Mouse (Mus musculus) CH12.LX (cell line): ENCODE results near the gene Samd4. TPM values are rescaled to one million over a fixed set of nuclear protein-coding genes. Genes with fewer than 3 reads are reported as not detected.

Experiments used
- DNase-seq: peaks from one replicate; pipeline ENCODE4 v3.0.0-alpha.2; 2013; ENCODE audit errors: extremely low read depth
- H3K27ac ChIP-seq: 2 replicates; pipeline ENCODE4 v1.5.1; 2012; ENCODE audit warnings: low read depth, mild to moderate bottlenecking, control low read depth, moderate library complexity; ENCODE audit not compliant: insufficient read depth
- H3K27me3 ChIP-seq: replicated peaks from 2 replicates; pipeline ENCODE3; 2012; ENCODE audit warnings: inconsistent platforms
- H3K36me3 ChIP-seq, 2 experiments: replicated peaks in 1 of 2; 2 replicates each; pipeline versions ENCODE3 to v1.6.1; 2012; ENCODE audit warnings: inconsistent platforms in 1 of 2, low read length in 1 of 2, mild to moderate bottlenecking in 1 of 2, mixed read lengths in 1 of 2, moderate library complexity in 1 of 2; ENCODE audit not compliant: control insufficient read depth in 1 of 2, insufficient read depth in 1 of 2
- H3K4me1 ChIP-seq, 2 experiments: 2 replicates each; pipeline ENCODE4 v1.6.1; 2012; ENCODE audit warnings: inconsistent platforms in 1 of 2, moderate library complexity in 1 of 2; ENCODE audit not compliant: insufficient read depth in 2 of 2, control insufficient read depth in 1 of 2
- H3K4me2 ChIP-seq: 2 replicates; pipeline ENCODE4 v1.6.1; 2012; ENCODE audit warnings: low read depth, mild to moderate bottlenecking, control low read depth; ENCODE audit not compliant: poor library complexity, insufficient read depth, severe bottlenecking
- H3K4me3 ChIP-seq, 3 experiments: fragments of 150-350 bp in 1 of 3; sonication (generic) in 1 of 3; replicated peaks in 1 of 3; 2 replicates each; pipeline versions ENCODE3 to v1.5.1; 2011 to 2012; ENCODE audit warnings: low read depth in 2 of 3, low read length in 2 of 3, mild to moderate bottlenecking in 2 of 3, moderate library complexity in 2 of 3, control low read depth in 1 of 3, improper control_type of control experiment in 1 of 3, inconsistent platforms in 1 of 3, mixed read lengths in 1 of 3; ENCODE audit not compliant: poor library complexity in 1 of 3
- H3K79me2 ChIP-seq: replicated peaks from 2 replicates; pipeline ENCODE4 v1.6.1; 2012; ENCODE audit warnings: mild to moderate bottlenecking, moderate library complexity; ENCODE audit not compliant: control insufficient read depth, poor library complexity, insufficient read depth, severe bottlenecking; ENCODE audit errors: extremely low read depth
- H3K9ac ChIP-seq: 2 replicates; pipeline ENCODE4 v1.6.1; 2012; ENCODE audit warnings: low read depth, mild to moderate bottlenecking, control low read depth, moderate library complexity; ENCODE audit not compliant: insufficient read depth
- H3K9me3 ChIP-seq: replicated peaks from 2 replicates; pipeline ENCODE3; 2012; ENCODE audit warnings: low read length, inconsistent platforms, mixed read lengths
- CTCF ChIP-seq, 2 experiments: IDR thresholded peaks in 1 of 2; conservative IDR thresholded peaks in 1 of 2; 2 replicates each; pipeline ENCODE4 v1.5.1; 2011 to 2012; ENCODE audit warnings: low read depth in 2 of 2, low read length in 2 of 2, improper control_type of control experiment in 1 of 2, inconsistent platforms in 1 of 2, mild to moderate bottlenecking in 1 of 2, moderate library complexity in 1 of 2
- ELF1 ChIP-seq: IDR thresholded peaks from 2 replicates; pipeline ENCODE4 v1.6.1; 2014; ENCODE audit warnings: low read depth, mild to moderate bottlenecking, inconsistent platforms, low read length, improper control_type of control experiment
- EP300 ChIP-seq: IDR thresholded peaks from 2 replicates; pipeline ENCODE4 v1.6.1; 2011; ENCODE audit warnings: low read length, improper control_type of control experiment
- ETS1 ChIP-seq: conservative IDR thresholded peaks from 2 replicates; pipeline ENCODE4 v1.6.1; 2012; ENCODE audit warnings: low read depth, mild to moderate bottlenecking, inconsistent platforms, low read length, improper control_type of control experiment, moderate library complexity
- GABPA ChIP-seq: IDR thresholded peaks from 2 replicates; pipeline ENCODE4 v1.6.1; 2012; ENCODE audit warnings: low read depth, low read length, improper control_type of control experiment, inconsistent platforms; ENCODE audit not compliant: insufficient replicate concordance
- HCFC1 ChIP-seq: IDR thresholded peaks from 2 replicates; pipeline ENCODE4 v1.6.1; 2012; ENCODE audit warnings: low read depth, mild to moderate bottlenecking, inconsistent platforms, low read length, improper control_type of control experiment
- JUN ChIP-seq: IDR thresholded peaks from 2 replicates; pipeline ENCODE4 v1.6.1; 2011; ENCODE audit warnings: low read depth, mild to moderate bottlenecking, low read length, improper control_type of control experiment, moderate library complexity; ENCODE audit not compliant: insufficient read depth
- JUND ChIP-seq: conservative IDR thresholded peaks from 2 replicates; pipeline ENCODE4 v1.6.1; 2011; ENCODE audit warnings: low read depth, low read length, improper control_type of control experiment
- MAX ChIP-seq: IDR thresholded peaks from 2 replicates; pipeline ENCODE4 v1.6.1; 2011; ENCODE audit warnings: low read length, improper control_type of control experiment
- NELFE ChIP-seq: IDR thresholded peaks from 2 replicates; pipeline ENCODE4 v1.6.1; 2011; ENCODE audit warnings: low read depth, low read length, improper control_type of control experiment
- NRF1 ChIP-seq: IDR thresholded peaks from 2 replicates; pipeline ENCODE4 v1.6.1; 2014; ENCODE audit warnings: low read depth, mild to moderate bottlenecking, inconsistent platforms, low read length, improper control_type of control experiment, moderate library complexity
- PAX5 ChIP-seq: IDR thresholded peaks from 2 replicates; pipeline ENCODE4 v1.6.1; 2012; ENCODE audit warnings: low read length, inconsistent platforms, mixed read lengths
- POLR2A ChIP-seq: IDR thresholded peaks from 2 replicates; pipeline ENCODE4 v1.6.1; 2011; ENCODE audit warnings: low read depth, mild to moderate bottlenecking, improper control_type of control experiment, low read length
- RCOR1 ChIP-seq: conservative IDR thresholded peaks from 2 replicates; pipeline ENCODE4 v1.6.1; 2012; ENCODE audit warnings: low read depth, mild to moderate bottlenecking, inconsistent platforms, low read length, improper control_type of control experiment
- UBTF ChIP-seq: IDR thresholded peaks from 2 replicates; pipeline ENCODE4 v1.6.1; 2012; ENCODE audit warnings: low read depth, mild to moderate bottlenecking, inconsistent platforms, low read length, improper control_type of control experiment, moderate library complexity
- USF2 ChIP-seq: conservative IDR thresholded peaks from 2 replicates; pipeline ENCODE4 v1.6.1; 2011; ENCODE audit warnings: low read depth, low read length, improper control_type of control experiment
- ZNF384 ChIP-seq: IDR thresholded peaks from 2 replicates; pipeline ENCODE4 v1.6.1; 2012; ENCODE audit warnings: low read depth, low read length, improper control_type of control experiment, inconsistent platforms
- dilution Hi-C: fragments of 300-500 bp; cut with MboI; formaldehyde crosslinking; loops from 2 replicates; pipeline ENCODE4 v1.14.3; 2020; ENCODE audit warnings: low sequenced_read_pairs; ENCODE audit not compliant: extremely low pct_unique_long_range_greater_than_20kb, extremely low pct_ligation_motif_present
- in situ Hi-C: fragments of 300-500 bp; cut with MboI; formaldehyde crosslinking; loops from 3 replicates; pipeline ENCODE4 v1.14.3; 2019; ENCODE audit warnings: low sequenced_read_pairs, low pct_ligation_motif_present, low pct_unique_long_range_greater_than_20kb, mixed read lengths
- polyA plus RNA-seq: library from polyadenylated mRNA; unstranded; fragments of >175 nt; gene quantifications from 2 replicates; pipeline ENCODE4 v1.2.1, GENCODE M21; 2012; ENCODE audit warnings: low read depth; ENCODE audit not compliant: insufficient read length
- total RNA-seq, 2 experiments: library from RNA; depleted of rRNA; stranded (reverse); fragments of 300-350 nt in 1 of 2; fragments of >200 nt in 1 of 2; gene quantifications; 2 replicates each; pipeline ENCODE4 v1.2.3; 2012 to 2014

The Samd4 gene
- total and polyA plus RNA-seq, 3 experiments = 0.64 to 4.6 (median 1.5) TPM

GRCm38 (mm10) chr14:46955109-46955508, 72.5 kb downstream of the Samd4 start:
- Histone ChIP-seq H3K27ac (no peak overlapping the region), H3K9me3 (no peaks in the 10 kb centered on the region), H3K79me2 (no peaks in the 10 kb centered on the region), H3K27me3 (no peaks in the 10 kb centered on the region), H3K4me1 (peaks cover 7 to 46% of the 10 kb centered on the region in 2 experiments), H3K9ac (no peak overlapping the region), H3K4me2 (no peak overlapping the region), H3K4me3 (no peak overlapping the region), H3K36me3 (peaks cover 0 to 1% of the 10 kb centered on the region in 2 experiments)
- TF ChIP-seq NRF1 (no peak), HCFC1 (no peak), PAX5 (no peak), JUN (no peak), CTCF (conservative IDR thresholded peaks at IDR 0.05 in 1 of 2, IDR thresholded peaks at IDR 0.05 in 1 of 2; ENCODE audit: low read depth in 2 of 2, low read length in 2 of 2) (no peak), ELF1 (no peak)
- DNase-seq = peak; percentile 40
- dilution Hi-C loops = no loop called here
- in situ Hi-C loops = no loop called here

DNA sequence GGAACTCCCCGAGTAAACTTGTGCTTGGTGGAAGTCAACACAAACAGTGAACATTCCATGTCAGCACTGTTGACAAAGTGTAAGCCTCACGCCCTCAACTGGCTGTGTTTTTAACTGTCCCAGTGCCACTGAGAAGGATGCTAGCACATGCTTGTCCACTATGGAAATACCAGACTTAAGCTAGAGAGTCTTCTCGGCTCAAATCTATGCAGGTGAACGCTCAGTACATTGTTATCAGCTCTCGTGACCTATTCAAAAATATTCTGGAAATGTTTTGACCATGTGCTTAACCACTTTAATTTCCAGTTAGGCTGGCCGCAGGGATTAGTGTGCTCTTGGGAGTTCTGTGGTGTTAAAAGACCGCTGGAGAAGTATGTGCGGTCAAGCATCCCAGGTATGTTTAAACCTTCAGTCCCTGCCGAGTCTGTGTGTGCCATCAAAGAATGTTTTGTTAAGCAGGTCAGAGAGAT, 73.0 kb downstream of the Samd4 start:
- Histone ChIP-seq H3K4me1 (peaks cover 7 to 46% of the 10 kb centered on the region in 2 experiments), H3K36me3 (peaks cover 0 to 1% of the 10 kb centered on the region in 2 experiments), H3K4me3 (no peak overlapping the region), H3K79me2 (no peaks in the 10 kb centered on the region), H3K4me2 (no peak overlapping the region), H3K27ac (no peak overlapping the region), H3K27me3 (no peaks in the 10 kb centered on the region), H3K9me3 (no peaks in the 10 kb centered on the region), H3K9ac (no peak overlapping the region)
- TF ChIP-seq HCFC1 (no peak), ELF1 (no peak), USF2 (no peak), JUN (no peak), UBTF (no peak), ETS1 (no peak), MAX (no peak), GABPA (no peak), ZNF384 (no peak), NELFE (no peak), POLR2A (no peak), EP300 (no peak), JUND (no peak), RCOR1 (no peak), PAX5 (no peak), CTCF (conservative IDR thresholded peaks at IDR 0.05 in 1 of 2, IDR thresholded peaks at IDR 0.05 in 1 of 2; ENCODE audit: low read depth in 2 of 2, low read length in 2 of 2) (no peak)
- in situ Hi-C loops (no loop called here), dilution Hi-C loops (no loop called here)
- DNase-seq = no peak
